In the genomic region with DNA sequence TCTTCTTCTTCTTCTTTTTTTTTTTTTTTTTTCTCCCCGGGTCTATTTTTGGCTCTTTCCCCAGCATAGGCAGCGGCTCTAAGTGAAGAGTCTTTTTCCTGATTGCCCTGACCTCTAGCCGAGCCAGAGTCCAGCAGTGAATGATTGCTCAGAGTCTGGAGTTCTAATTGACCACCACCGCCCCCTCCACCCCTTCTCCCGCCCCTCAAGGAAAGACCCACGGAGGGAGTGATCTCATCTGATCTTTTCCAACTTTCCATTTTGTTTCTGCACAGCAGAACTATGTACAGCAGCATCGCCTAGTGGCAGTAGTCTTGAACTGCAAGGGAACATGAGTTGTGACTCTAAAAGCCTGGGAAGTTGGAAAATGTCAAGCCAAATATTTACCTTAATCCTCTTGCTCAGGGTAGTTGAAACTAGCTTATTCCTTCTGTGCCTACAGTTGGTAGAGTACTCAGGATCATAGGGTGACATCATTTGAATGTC, we compare ENCODE assay signal across 8 mouse cellular contexts.
DNase-seq lines count a peak whose midpoint lies in the region; ATAC-seq lines count a peak whose summit lies in the region.

No protein-coding gene starts in this region.

- H3K4me2 ChIP-seq in hindbrain, embryonic 16.5 days (ENCODE audit: low read length): peak overlapping the region; percentile 52

- 11% methylated on average over 7 of the region's 7 CpGs for WGBS in hindbrain, embryonic 16.5 days

- no peak overlapping the region for H3K27ac ChIP-seq in hindbrain, embryonic 16.5 days (ENCODE audit: low read depth, low read length)

- no peaks in the 10 kb centered on the region for H3K9me3 ChIP-seq in hindbrain, embryonic 16.5 days (ENCODE audit: control insufficient read depth, low read length)

- peak; percentile 92 for DNase-seq in heart, adult 11 months
- no peak for DNase-seq in heart, postnatal 25 days (ENCODE audit: low spot score)
- peak; percentile 90 to 93 for DNase-seq in cerebellum, postnatal 14 days
- DNase-seq in frontal cortex, postnatal 36 days (ENCODE audit: low spot score in 2 of 2): peak; percentile 85 to 88
- peak; percentile 54 to 69 for DNase-seq in layer of hippocampus, postnatal 36 days
- peak; percentile 27 for DNase-seq in lung, postnatal 25 days (ENCODE audit: low spot score)
- DNase-seq in right cerebral cortex, postnatal 4 days: peak; percentile 86

- H3K9ac ChIP-seq in hindbrain, embryonic 16.5 days (ENCODE audit: low read depth, low read length): no peak overlapping the region; the same call in 1 of the 2 replicates

- intact Hi-C loops in heart, postnatal 25 days (cut with DNase I): no loop called here

- peak; percentile 80 for ATAC-seq in hindbrain, embryonic 16.5 days

- H3K27me3 ChIP-seq in hindbrain, embryonic 16.5 days (replicated peaks; ENCODE audit: control insufficient read depth, insufficient read depth, low read length): no peaks in the 10 kb centered on the region

- H3K4me1 ChIP-seq in hindbrain, embryonic 16.5 days (ENCODE audit: control insufficient read depth, insufficient read depth, low read depth, low read length): no peaks in the 10 kb centered on the region

- H3K36me3 ChIP-seq in hindbrain, embryonic 16.5 days (ENCODE audit: control insufficient read depth, insufficient read depth, low read length): no peaks in the 10 kb centered on the region

- peak overlapping the region; percentile 20 for H3K4me3 ChIP-seq in hindbrain, embryonic 16.5 days (ENCODE audit: low read length)
